Mouse (Mus musculus): ENCODE measurements around the gene Gse1.

DNA sequence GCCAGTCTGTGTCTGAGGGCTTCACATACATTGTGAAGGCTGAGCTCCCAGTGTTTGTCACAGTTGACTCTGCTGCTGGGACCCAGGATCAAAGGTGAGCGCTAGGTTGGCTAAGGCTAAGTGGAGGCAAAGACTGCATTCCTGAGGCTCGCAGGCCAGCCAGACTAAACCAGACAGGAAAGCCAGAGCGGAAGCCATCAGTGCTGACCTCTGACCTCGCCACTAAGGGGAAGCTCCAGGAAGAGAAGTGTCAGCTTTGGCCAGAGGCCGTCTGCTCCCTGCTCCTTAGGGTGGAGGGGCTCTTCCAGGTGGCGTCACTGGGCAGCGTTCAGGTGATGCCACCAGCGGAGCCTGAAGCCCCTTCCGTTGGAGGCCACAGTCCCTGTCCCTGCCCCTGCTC, 347.5 kb downstream of the Gse1 start:
- no peak for TF ChIP-seq CTCF (IDR thresholded peaks at IDR 0.05; ENCODE audit: extremely low read depth, insufficient read length, insufficient replicate concordance, low read depth, low read length)
- TF ChIP-seq POLR2A (IDR thresholded peaks at IDR 0.05; ENCODE audit: low read depth, low read length): no peak
